Mouse (Mus musculus) fibroblast of lung, adult 2 months (primary cell): ENCODE results near the gene Kif1bp.

Experiments
- DNase-seq: peaks from one replicate; pipeline ENCODE4 v3.0.0-alpha.2; 2011; ENCODE audit warnings: low read depth

The Kif1bp gene

GRCm38 (mm10) chr10:62555705-62556557 lies 22.3 kb downstream of the Kif1bp start:
- no peak for DNase-seq

- no peak for DNase-seq
These were observed 24.6 kb downstream of the Kif1bp start for GRCm38 (mm10) chr10:62553611-62554091.

GRCm38 (mm10) chr10:62550787-62551300 lies 27.4 kb downstream of the Kif1bp start:
- DNase-seq: no peak

GRCm38 (mm10) chr10:62549523-62550166 lies 28.6 kb downstream of the Kif1bp start:
- DNase-seq: peak; percentile 31

GRCm38 (mm10) chr10:62546441-62546840 lies 31.8 kb downstream of the Kif1bp start:
- DNase-seq: no peak

GRCm38 (mm10) chr10:62545759-62546158 lies 32.5 kb downstream of the Kif1bp start:
- DNase-seq: no peak

GRCm38 (mm10) chr10:62544316-62544715 lies 33.9 kb downstream of the Kif1bp start:
- DNase-seq: no peak

GRCm38 (mm10) chr10:62543399-62543808 lies 34.9 kb downstream of the Kif1bp start:
- no peak for DNase-seq

GRCm38 (mm10) chr10:62542928-62543327 lies 35.3 kb downstream of the Kif1bp start:
- no peak for DNase-seq

GRCm38 (mm10) chr10:62542507-62542906 lies 35.8 kb downstream of the Kif1bp start:
- no peak for DNase-seq

GRCm38 (mm10) chr10:62541499-62541898 lies 36.8 kb downstream of the Kif1bp start:
- no peak for DNase-seq

- DNase-seq: no peak
These were observed 37.5 kb downstream of the Kif1bp start for GRCm38 (mm10) chr10:62540800-62541199.

- no peak for DNase-seq
These were observed 43.7 kb downstream of the Kif1bp start for GRCm38 (mm10) chr10:62534509-62534908.

GRCm38 (mm10) chr10:62532832-62533231 lies 45.4 kb downstream of the Kif1bp start:
- no peak for DNase-seq

GRCm38 (mm10) chr10:62530183-62530582 lies 48.1 kb downstream of the Kif1bp start:
- DNase-seq: no peak

- no peak for DNase-seq
These were observed 50.9 kb downstream of the Kif1bp start, which contains the start of gene Srgn for GRCm38 (mm10) chr10:62527351-62527750. Gene Srgn (minus strand): TSS chr10:62527451.

GRCm38 (mm10) chr10:62522346-62522950 lies 55.8 kb downstream of the Kif1bp start:
- no peak for DNase-seq

GRCm38 (mm10) chr10:62521763-62522162 lies 56.5 kb downstream of the Kif1bp start:
- no peak for DNase-seq

GRCm38 (mm10) chr10:62520911-62521310 lies 57.3 kb downstream of the Kif1bp start:
- DNase-seq: no peak

- no peak for DNase-seq
These were observed 60.7 kb downstream of the Kif1bp start for GRCm38 (mm10) chr10:62517511-62517910.

- no peak for DNase-seq
These were observed 65.4 kb downstream of the Kif1bp start for GRCm38 (mm10) chr10:62512855-62513254.

GRCm38 (mm10) chr10:62511528-62511927 lies 66.7 kb downstream of the Kif1bp start:
- no peak for DNase-seq
